Mouse (Mus musculus) kidney, postnatal 0 days (tissue): ENCODE data around the gene Ddi2. TPM values are rescaled to one million over a fixed set of nuclear protein-coding genes. Genes with fewer than 3 reads are reported as not detected.
A peak's percentile ranks its signal among the peaks of the same experiment; 100 is the strongest.

ENCODE experiments used
- ATAC-seq: fragments of 200-750 bp; cut with Nextera tagmentation; replicated peaks from 2 replicates; pipeline ENCODE4 v1.8.0; 2017; ENCODE audit warnings: low read depth, moderate number of reproducible peaks, moderate TSS enrichment, moderate library complexity; ENCODE audit not compliant: low FRiP score
- DNase-seq: peaks from one replicate; pipeline ENCODE4 v3.0.0-alpha.2; 2016; ENCODE audit warnings: low spot score
- H3K27ac ChIP-seq: fragments of 300-500 bp; sonication (generic); 2 replicates; pipeline ENCODE4 v1.5.1; 2014; ENCODE audit warnings: mild to moderate bottlenecking
- H3K27me3 ChIP-seq: fragments of 300-500 bp; sonication (generic); 2 replicates; pipeline ENCODE4 v1.6.1; 2014; ENCODE audit warnings: low read length, mixed read lengths; ENCODE audit not compliant: insufficient read depth
- H3K36me3 ChIP-seq: fragments of 300-500 bp; sonication (generic); 2 replicates; pipeline ENCODE4 v1.6.1; 2014; ENCODE audit warnings: low read length, mixed read lengths; ENCODE audit not compliant: insufficient read depth
- H3K4me1 ChIP-seq: fragments of 300-500 bp; sonication (generic); replicated peaks from 2 replicates; pipeline ENCODE4 v1.6.1; 2014; ENCODE audit warnings: antibody characterized with exemption, low read length, mixed read lengths; ENCODE audit not compliant: insufficient read depth
- H3K4me2 ChIP-seq: fragments of 300-500 bp; sonication (generic); 2 replicates; pipeline ENCODE4 v1.6.1; 2014; ENCODE audit warnings: mild to moderate bottlenecking, low read length, moderate library complexity, mixed read lengths
- H3K4me3 ChIP-seq: fragments of 300-500 bp; sonication (generic); replicated peaks from 2 replicates; pipeline ENCODE4 v1.5.1; 2014; ENCODE audit warnings: low read depth, low read length
- H3K9ac ChIP-seq: fragments of 300-500 bp; sonication (generic); 2 replicates; pipeline ENCODE4 v1.6.1; 2014; ENCODE audit warnings: low read depth, low read length
- H3K9me3 ChIP-seq: fragments of 300-500 bp; sonication (generic); replicated peaks from 2 replicates; pipeline ENCODE4 v1.6.1; 2016; ENCODE audit warnings: low read length, inconsistent platforms, mixed read lengths
- CTCF ChIP-seq: IDR thresholded peaks from 2 replicates; pipeline ENCODE4 v1.5.1; 2016; ENCODE audit warnings: antibody characterized with exemption, low read depth, mild to moderate bottlenecking, moderate library complexity
- WGBS: fragments of 180-500 bp; shearing (Covaris S2); extraction: QIAGEN DNeasy Blood & Tissue Kit; methylation state at CpG from one replicate; pipeline ENCODE4 v1.1.7; 2014; 5-methylcytosine and 5-hydroxymethylcytosine counted together
- polyA plus RNA-seq: library from polyadenylated mRNA; unstranded; fragments of >200 nt; fragmentation: Nextera tagmentation; extraction: Ambion mirVana; gene quantifications from 2 replicates; pipeline ENCODE4 v1.2.1, GENCODE M21; 2015

Gene Ddi2
- polyA plus RNA-seq, 1 experiment from 2014 or later: 16.4 TPM

GRCm38 (mm10) chr4:141643118-141643855, 79.9 kb downstream of the Ddi2 start:
- TF ChIP-seq CTCF: no peak
- Histone ChIP-seq H3K4me2 (no peak overlapping the region), H3K4me1 (peaks cover 11% of the 10 kb centered on the region), H3K9me3 (no peaks in the 10 kb centered on the region), H3K36me3 (peaks cover 9% of the 10 kb centered on the region; the same call in 1 of the 2 replicates), H3K9ac (no peak overlapping the region), H3K27me3 (no peaks in the 10 kb centered on the region), H3K4me3 (no peak overlapping the region), H3K27ac (peak overlapping the region; percentile 76)
- DNase-seq (peak; percentile 86), ATAC-seq (peak; percentile 29; the same call in 1 of the 2 replicates)
- WGBS: 17% methylated on average over 7 of the region's 7 CpGs

GRCm38 (mm10) chr4:141641961-141642811, 81.0 kb downstream of the Ddi2 start:
- Histone ChIP-seq H3K9ac (0 out of 2 replicates have a peak overlapping the region, but pooled peaks have one; percentile 31), H3K4me2 (no peak overlapping the region), H3K27me3 (no peaks in the 10 kb centered on the region), H3K9me3 (no peaks in the 10 kb centered on the region), H3K36me3 (peaks cover 17% of the 10 kb centered on the region), H3K4me3 (no peak overlapping the region), H3K27ac (peak overlapping the region; percentile 25; the same call in 1 of the 2 replicates), H3K4me1 (peaks cover 11% of the 10 kb centered on the region)
- TF ChIP-seq CTCF: no peak
- peak; percentile 23; the same call in 1 of the 2 replicates for ATAC-seq
- WGBS: 84% methylated on average over 25 of the region's 25 CpGs
- DNase-seq: no peak

GRCm38 (mm10) chr4:141641353-141641771, 81.9 kb downstream of the Ddi2 start:
- Histone ChIP-seq H3K4me3 (no peak overlapping the region), H3K36me3 (peaks cover 25% of the 10 kb centered on the region), H3K9me3 (no peaks in the 10 kb centered on the region), H3K27me3 (no peaks in the 10 kb centered on the region), H3K4me2 (no peak overlapping the region), H3K4me1 (peaks cover 11% of the 10 kb centered on the region), H3K9ac (no peak overlapping the region), H3K27ac (no peak overlapping the region)
- no peak for TF ChIP-seq CTCF
- WGBS: 71% methylated on average over 7 of the region's 7 CpGs
- DNase-seq (no peak), ATAC-seq (no peak)

GRCm38 (mm10) chr4:141639474-141639873, 83.7 kb downstream of the Ddi2 start:
- Histone ChIP-seq H3K27ac (no peak overlapping the region), H3K36me3 (peaks cover 27% of the 10 kb centered on the region), H3K4me3 (no peak overlapping the region), H3K9me3 (no peaks in the 10 kb centered on the region), H3K4me1 (peaks cover 11% of the 10 kb centered on the region), H3K9ac (no peak overlapping the region), H3K4me2 (no peak overlapping the region), H3K27me3 (no peaks in the 10 kb centered on the region)
- ATAC-seq: no peak
- peak; percentile 49 for TF ChIP-seq CTCF
- 58% methylated on average over 11 of the region's 11 CpGs for WGBS
- no peak for DNase-seq

GRCm38 (mm10) chr4:141636693-141637092, 86.5 kb downstream of the Ddi2 start:
- 91% methylated on average over 5 of the region's 5 CpGs for WGBS
- Histone ChIP-seq H3K4me3 (no peak overlapping the region), H3K9ac (no peak overlapping the region), H3K4me1 (no peaks in the 10 kb centered on the region), H3K4me2 (no peak overlapping the region), H3K27me3 (no peaks in the 10 kb centered on the region), H3K9me3 (no peaks in the 10 kb centered on the region), H3K27ac (no peak overlapping the region), H3K36me3 (peaks cover 47% of the 10 kb centered on the region)
- no peak for DNase-seq
- no peak for ATAC-seq
- no peak for TF ChIP-seq CTCF

- no peak overlapping the region for H3K4me2 ChIP-seq
- H3K36me3 ChIP-seq: peaks cover 48% of the 10 kb centered on the region
- TF ChIP-seq CTCF: no peak
- H3K27ac ChIP-seq: no peak overlapping the region
- DNase-seq (no peak), ATAC-seq (no peak)
- no peaks in the 10 kb centered on the region for H3K9me3 ChIP-seq
- no peak overlapping the region for H3K9ac ChIP-seq
- no peaks in the 10 kb centered on the region for H3K4me1 ChIP-seq
- H3K4me3 ChIP-seq: no peak overlapping the region
- whole genome bisulfite sequencing: 78% methylated on average over 9 of the region's 9 CpGs
- H3K27me3 ChIP-seq: no peaks in the 10 kb centered on the region
Measured at GRCm38 (mm10) chr4:141635991-141636390, 87.2 kb downstream of the Ddi2 start.
